Mouse (Mus musculus): ENCODE data around the gene Ssh1. TPM values are rescaled to one million over a fixed set of nuclear protein-coding genes. Genes with fewer than 3 reads are reported as not detected.
A peak's percentile ranks its signal among the peaks of the same experiment; 100 is the strongest.

Ssh1 gene
- polyA plus RNA-seq, 1 experiment from 2014 or later = 14.7 TPM

DNA sequence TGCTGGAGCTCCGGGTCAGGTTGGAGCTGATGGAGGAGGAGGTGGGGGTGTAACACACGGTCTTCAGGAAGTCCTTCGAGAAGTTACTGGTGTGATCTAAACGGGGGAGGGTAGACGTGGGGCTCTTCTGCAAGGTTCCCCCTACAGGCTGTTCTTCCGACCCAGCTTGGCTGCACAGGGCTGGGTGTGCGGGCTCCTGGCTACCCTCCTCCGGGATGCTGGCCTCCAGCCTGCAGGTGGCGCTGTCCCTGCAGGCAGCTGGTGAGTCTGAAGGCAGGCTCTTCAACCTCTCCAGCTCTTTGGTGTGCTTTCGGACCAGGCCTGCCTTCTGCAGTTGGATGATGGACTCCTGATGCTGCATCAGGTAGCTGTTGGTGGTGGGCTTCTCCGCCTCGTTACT lies 51.1 kb downstream of the Ssh1 start:
- H3K4me2 ChIP-seq = no peak overlapping the region
- peaks cover 4% of the 10 kb centered on the region; the same call in 1 of the 2 replicates for H3K4me1 ChIP-seq
- no peaks in the 10 kb centered on the region; the same call in 1 of the 2 replicates for H3K9me3 ChIP-seq (replicated peaks)
- H3K27ac ChIP-seq = no peak overlapping the region
- no peaks in the 10 kb centered on the region for H3K27me3 ChIP-seq
- H3K36me3 ChIP-seq = peaks cover 82% of the 10 kb centered on the region
- 87% methylated on average over 12 of the region's 12 CpGs for WGBS
- H3K9ac ChIP-seq = no peak overlapping the region
- no peak overlapping the region for H3K4me3 ChIP-seq (replicated peaks)
- no peak for ATAC-seq (replicated peaks; ENCODE audit: low FRiP score)

- Histone ChIP-seq H3K36me3 (peaks cover 52% of the 10 kb centered on the region), H3K4me2 (no peak overlapping the region), H3K27ac (no peak overlapping the region), H3K9ac (no peak overlapping the region), H3K9me3 (replicated peaks) (no peaks in the 10 kb centered on the region), H3K4me3 (replicated peaks) (no peak overlapping the region), H3K27me3 (no peaks in the 10 kb centered on the region), H3K4me1 (peaks cover 7% of the 10 kb centered on the region)
- 60% methylated on average over 12 of the region's 12 CpGs for WGBS
- ATAC-seq (replicated peaks; ENCODE audit: low FRiP score) = no peak
Measured at GRCm38 (mm10) chr5:113939263-113939900, 54.3 kb downstream of the Ssh1 start.

DNA sequence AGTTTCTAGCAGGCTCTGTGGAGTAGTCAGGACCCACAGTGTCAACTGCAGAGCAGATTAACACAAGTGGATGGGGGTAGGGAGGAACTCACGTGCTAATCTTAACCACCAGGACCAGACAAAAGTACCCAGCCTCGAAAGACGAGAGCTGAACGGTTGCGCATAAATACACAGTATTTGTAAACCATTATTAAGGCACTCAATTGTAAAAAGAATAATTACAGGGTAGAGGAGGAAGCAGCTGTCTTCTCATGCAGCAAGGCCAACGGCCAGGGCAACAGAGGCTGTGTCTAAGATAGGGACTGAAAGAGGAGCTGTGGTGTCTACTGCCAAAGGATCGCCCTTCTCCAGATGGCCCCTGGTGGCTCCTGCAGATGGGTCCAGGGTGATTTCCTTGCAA lies 56.0 kb downstream of the Ssh1 start:
- no peak overlapping the region for H3K27ac ChIP-seq
- H3K4me3 ChIP-seq (replicated peaks) = no peak overlapping the region
- no peaks in the 10 kb centered on the region for H3K9me3 ChIP-seq (replicated peaks)
- ATAC-seq (replicated peaks; ENCODE audit: low FRiP score) = no peak
- 65% methylated on average over 7 of the region's 7 CpGs for WGBS
- no peak overlapping the region for H3K4me2 ChIP-seq
- H3K36me3 ChIP-seq = peaks cover 36% of the 10 kb centered on the region
- no peak overlapping the region for H3K9ac ChIP-seq
- H3K27me3 ChIP-seq = no peaks in the 10 kb centered on the region
- H3K4me1 ChIP-seq = peaks cover 11% of the 10 kb centered on the region

DNA sequence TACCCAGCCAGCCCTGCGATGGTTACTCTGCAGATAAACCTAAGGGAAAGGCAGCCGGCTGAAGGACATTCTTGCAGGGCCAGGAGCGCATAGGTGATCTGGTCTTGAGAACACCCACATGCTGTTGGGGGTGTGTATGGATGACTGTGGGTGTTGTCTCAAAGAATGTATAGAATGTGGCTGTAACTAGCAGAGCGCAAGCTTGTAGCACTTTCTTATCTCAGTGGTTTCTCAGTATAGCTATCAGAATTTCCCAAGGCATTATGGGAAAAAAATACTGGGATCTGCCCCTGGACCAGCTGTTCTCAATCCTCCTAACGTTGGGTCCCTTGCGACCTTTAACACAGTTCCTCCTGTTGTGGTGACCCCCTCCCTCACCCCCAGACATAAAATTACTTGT lies 59.8 kb downstream of the Ssh1 start:
- H3K27me3 ChIP-seq = no peaks in the 10 kb centered on the region
- no peak overlapping the region for H3K9ac ChIP-seq
- H3K9me3 ChIP-seq (replicated peaks) = no peaks in the 10 kb centered on the region
- no peak overlapping the region for H3K27ac ChIP-seq
- H3K4me3 ChIP-seq (replicated peaks) = no peak overlapping the region
- H3K36me3 ChIP-seq = peaks cover 4% of the 10 kb centered on the region
- WGBS = 64% methylated on average over 6 of the region's 6 CpGs
- no peak for ATAC-seq (replicated peaks; ENCODE audit: low FRiP score)
- peaks cover 26% of the 10 kb centered on the region for H3K4me1 ChIP-seq
- H3K4me2 ChIP-seq = no peak overlapping the region

DNA sequence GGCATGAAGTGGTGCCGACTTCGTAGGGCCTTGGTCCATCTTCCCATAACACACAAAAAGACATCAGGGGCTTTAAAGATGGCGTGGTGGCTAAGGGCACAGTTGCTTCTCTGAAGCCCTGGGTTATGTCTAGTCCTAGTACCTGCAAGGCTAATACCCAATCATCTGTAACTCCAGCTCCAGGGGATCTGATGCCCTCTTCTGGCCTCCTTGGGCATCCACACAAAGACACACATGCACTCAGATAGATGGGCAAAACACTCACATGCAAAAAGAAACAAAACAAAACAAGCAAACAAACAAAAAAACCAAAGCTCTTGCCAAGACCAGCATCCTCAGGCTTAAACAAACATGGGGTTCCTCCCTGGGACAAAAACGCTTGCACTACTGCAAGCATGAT lies 60.2 kb downstream of the Ssh1 start:
- Histone ChIP-seq H3K9ac (no peak overlapping the region), H3K27me3 (no peaks in the 10 kb centered on the region), H3K4me1 (peaks cover 26% of the 10 kb centered on the region), H3K27ac (no peak overlapping the region), H3K4me2 (no peak overlapping the region), H3K9me3 (replicated peaks) (no peaks in the 10 kb centered on the region), H3K4me3 (replicated peaks) (no peak overlapping the region), H3K36me3 (no peaks in the 10 kb centered on the region; the same call in 1 of the 2 replicates)
- 75% methylated on average over 4 of the region's 4 CpGs for WGBS
- no peak for ATAC-seq (replicated peaks; ENCODE audit: low FRiP score)

DNA sequence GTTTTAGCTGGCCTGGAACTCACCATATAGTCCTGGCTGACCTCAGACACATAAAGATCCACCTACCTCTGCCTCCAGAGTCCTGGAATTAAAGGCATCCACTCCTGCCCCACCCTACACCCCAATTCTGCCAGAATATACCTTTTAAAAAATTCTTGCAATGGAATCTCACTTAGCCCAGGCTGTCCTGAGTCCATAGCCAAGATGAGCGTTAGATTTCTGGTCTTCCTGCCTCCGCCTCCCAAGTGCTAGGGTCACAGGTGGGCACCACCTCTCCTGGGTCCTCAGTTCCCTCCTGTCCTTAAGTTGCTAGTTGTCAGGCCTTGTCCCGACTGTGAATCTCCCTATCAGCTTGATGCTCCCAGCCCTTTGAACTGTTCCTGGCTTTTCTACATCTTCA lies 61.4 kb downstream of the Ssh1 start:
- no peak for ATAC-seq (replicated peaks; ENCODE audit: low FRiP score)

DNA sequence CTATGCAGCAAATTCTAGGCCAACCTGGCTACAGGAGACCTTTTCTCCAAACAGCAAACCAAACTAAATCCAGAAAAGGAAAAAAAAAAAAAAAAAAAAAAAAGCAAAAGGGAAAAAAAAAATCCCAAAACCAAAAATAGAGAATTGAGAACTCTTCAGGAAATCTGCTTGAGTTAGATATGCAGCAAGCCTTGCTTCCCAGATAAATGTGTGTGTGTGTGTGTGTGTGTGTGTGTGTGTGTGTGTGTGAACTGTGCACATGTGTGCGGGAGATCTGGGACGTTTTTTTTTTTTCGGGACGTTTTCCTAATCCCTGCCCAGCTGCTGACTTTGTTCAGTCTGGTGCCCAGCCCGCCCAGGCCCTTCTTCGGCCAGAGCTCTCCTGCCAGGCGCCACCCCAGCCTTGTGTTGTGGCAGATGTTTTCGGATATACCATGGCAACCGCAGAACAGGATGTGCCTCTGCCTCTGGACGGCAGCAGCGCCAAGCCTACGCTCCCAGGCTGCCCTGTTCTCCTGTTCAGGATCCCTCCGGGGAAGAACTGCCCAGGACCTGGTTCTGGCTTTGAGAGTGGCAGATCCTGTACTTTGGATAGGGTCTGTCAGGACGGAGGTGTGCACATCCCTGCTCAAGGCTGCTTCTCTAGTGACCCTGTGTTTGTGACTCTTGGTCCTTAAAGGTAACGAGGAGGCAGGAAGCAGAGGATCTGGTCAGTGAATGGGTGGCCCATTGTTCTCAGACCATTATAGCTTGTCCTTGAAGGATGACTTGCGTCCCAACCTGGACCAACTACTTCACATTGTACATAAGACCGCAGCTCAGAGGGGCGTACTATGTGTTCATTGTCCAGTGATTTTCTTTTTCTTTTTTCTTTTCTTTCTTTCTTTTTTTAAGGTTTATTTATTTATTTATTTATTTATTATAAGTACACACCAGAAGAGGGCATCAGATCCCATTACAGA lies 62.8 kb downstream of the Ssh1 start:
- peaks cover 6% of the 10 kb centered on the region; the same call in 1 of the 2 replicates for H3K9me3 ChIP-seq (replicated peaks)
- peak; percentile 47; the same call in 1 of the 2 replicates for ATAC-seq (replicated peaks; ENCODE audit: low FRiP score)
- no peaks in the 10 kb centered on the region for H3K27me3 ChIP-seq
- WGBS = 45% methylated on average over 18 of the region's 18 CpGs
- no peak overlapping the region for H3K9ac ChIP-seq
- no peaks in the 10 kb centered on the region for H3K36me3 ChIP-seq
- H3K4me2 ChIP-seq = peak overlapping the region; percentile 23; the same call in 1 of the 2 replicates
- peaks cover 21% of the 10 kb centered on the region; the same call in 1 of the 2 replicates for H3K4me1 ChIP-seq
- H3K27ac ChIP-seq = peak overlapping the region; percentile 48
- no peak overlapping the region for H3K4me3 ChIP-seq (replicated peaks)

More for the DNA sequence above, 61.4 kb downstream of the Ssh1 start:
- Histone ChIP-seq H3K27ac (no peak overlapping the region), H3K4me1 (peaks cover 19% of the 10 kb centered on the region), H3K4me2 (no peak overlapping the region), H3K27me3 (no peaks in the 10 kb centered on the region), H3K9ac (no peak overlapping the region), H3K36me3 (no peaks in the 10 kb centered on the region), H3K4me3 (replicated peaks) (no peak overlapping the region), H3K9me3 (replicated peaks) (peaks cover 6% of the 10 kb centered on the region; the same call in 1 of the 2 replicates)
- 77% methylated on average over 3 of the region's 3 CpGs for WGBS

GRCm38 (mm10) chr5:113929950-113930647 lies 63.6 kb downstream of the Ssh1 start:
- H3K4me3 ChIP-seq (replicated peaks) = peak overlapping the region; percentile 15; the same call in 1 of the 2 replicates
- no peak for ATAC-seq (replicated peaks; ENCODE audit: low FRiP score)
- H3K9me3 ChIP-seq (replicated peaks) = peaks cover 6% of the 10 kb centered on the region; the same call in 1 of the 2 replicates
- no peaks in the 10 kb centered on the region for H3K36me3 ChIP-seq
- no peak overlapping the region for H3K9ac ChIP-seq
- peak overlapping the region; percentile 47 for H3K4me2 ChIP-seq
- H3K27ac ChIP-seq = peak overlapping the region; percentile 48; the same call in 1 of the 2 replicates
- WGBS = 33% methylated on average over 10 of the region's 10 CpGs
- no peaks in the 10 kb centered on the region for H3K27me3 ChIP-seq
- peaks cover 24% of the 10 kb centered on the region; the same call in 1 of the 2 replicates for H3K4me1 ChIP-seq

DNA sequence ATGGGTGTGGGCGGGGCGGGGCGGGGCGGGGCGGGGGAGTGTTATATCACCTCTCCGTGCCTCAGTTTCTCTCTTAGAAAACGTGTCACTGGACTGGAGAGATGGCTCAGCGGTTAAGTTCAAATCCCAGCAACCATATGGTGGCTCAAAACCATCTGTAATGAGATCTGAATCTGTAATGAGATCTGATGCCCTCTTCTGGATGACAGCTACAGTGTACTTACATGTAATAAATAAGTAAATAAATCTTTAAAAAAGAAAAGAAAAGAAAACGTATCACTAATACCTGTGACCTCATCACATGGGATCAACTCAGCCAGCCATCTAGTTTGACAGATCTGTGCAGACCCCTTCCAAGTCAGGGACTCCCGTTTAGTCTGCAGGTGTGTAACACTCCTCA lies 64.2 kb downstream of the Ssh1 start:
- WGBS = 61% methylated on average over 10 of the region's 10 CpGs
- Histone ChIP-seq H3K9ac (no peak overlapping the region), H3K4me2 (peak overlapping the region; percentile 47), H3K36me3 (no peaks in the 10 kb centered on the region), H3K27ac (peak overlapping the region; percentile 37; the same call in 1 of the 2 replicates), H3K9me3 (replicated peaks) (peaks cover 6% of the 10 kb centered on the region; the same call in 1 of the 2 replicates), H3K27me3 (no peaks in the 10 kb centered on the region), H3K4me3 (replicated peaks) (peak overlapping the region; percentile 15; the same call in 1 of the 2 replicates), H3K4me1 (peaks cover 24% of the 10 kb centered on the region; the same call in 1 of the 2 replicates)
- no peak for ATAC-seq (replicated peaks; ENCODE audit: low FRiP score)

DNA sequence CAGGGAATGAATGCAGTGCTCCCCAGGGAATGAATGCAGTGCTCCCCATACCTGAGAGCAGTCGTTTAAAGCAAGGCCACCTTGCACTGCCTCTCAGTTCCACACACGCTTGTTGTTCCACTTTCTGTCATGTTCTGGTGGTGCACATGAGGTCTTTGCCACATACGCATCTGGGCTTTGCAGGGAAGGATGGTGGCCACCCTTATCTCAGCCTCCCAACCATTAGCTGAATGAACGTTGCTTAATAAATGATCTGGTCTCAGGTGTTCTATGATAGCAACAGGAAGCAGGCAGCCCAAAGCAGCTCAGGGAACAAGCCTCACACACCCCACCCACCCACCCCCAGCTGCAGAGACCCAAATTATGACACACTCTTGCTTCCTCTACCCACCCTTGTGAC lies 69.1 kb downstream of the Ssh1 start:
- Histone ChIP-seq H3K27me3 (no peaks in the 10 kb centered on the region), H3K4me1 (peaks cover 18% of the 10 kb centered on the region), H3K36me3 (no peaks in the 10 kb centered on the region), H3K9me3 (replicated peaks) (peaks cover 6% of the 10 kb centered on the region; the same call in 1 of the 2 replicates), H3K4me3 (replicated peaks) (no peak overlapping the region), H3K9ac (no peak overlapping the region), H3K27ac (no peak overlapping the region), H3K4me2 (no peak overlapping the region)
- WGBS = 85% methylated on average over 4 of the region's 4 CpGs
- ATAC-seq (replicated peaks; ENCODE audit: low FRiP score) = no peak

- H3K4me3 ChIP-seq (replicated peaks) = no peak overlapping the region
- 19% methylated on average over 6 of the region's 6 CpGs for WGBS
- no peak overlapping the region for H3K27ac ChIP-seq
- no peak overlapping the region for H3K9ac ChIP-seq
- no peaks in the 10 kb centered on the region for H3K36me3 ChIP-seq
- H3K9me3 ChIP-seq (replicated peaks) = no peaks in the 10 kb centered on the region
- no peak for ATAC-seq (replicated peaks; ENCODE audit: low FRiP score)
- no peaks in the 10 kb centered on the region for H3K27me3 ChIP-seq
- H3K4me2 ChIP-seq = no peak overlapping the region
- peaks cover 29% of the 10 kb centered on the region for H3K4me1 ChIP-seq
Measured at GRCm38 (mm10) chr5:113921310-113922166, 72.2 kb downstream of the Ssh1 start.
